Mouse (Mus musculus) stomach, embryonic 14.5 days (tissue): Measurements from ENCODE around the gene Zzef1. TPM values are rescaled to one million over a fixed set of nuclear protein-coding genes. Genes with fewer than 3 reads are reported as not detected.

Source experiments
- ATAC-seq: fragments of 200-750 bp; cut with Nextera tagmentation; 2 replicates; pipeline ENCODE4 v1.8.0; 2017; ENCODE audit warnings: low read depth, moderate TSS enrichment; ENCODE audit not compliant: insufficient number of reproducible peaks, insufficient read depth, low FRiP score
- H3K27ac ChIP-seq: fragments of 300-500 bp; sonication (generic); 2 replicates; pipeline ENCODE4 v1.5.1; 2014; ENCODE audit warnings: mild to moderate bottlenecking, low read length, moderate library complexity, mixed read lengths
- H3K27me3 ChIP-seq: fragments of 300-500 bp; sonication (generic); 2 replicates; pipeline ENCODE4 v1.6.1; 2014; ENCODE audit warnings: low read length, control low read depth, mixed read lengths; ENCODE audit not compliant: control insufficient read depth, insufficient read depth
- H3K36me3 ChIP-seq: fragments of 300-500 bp; sonication (generic); 2 replicates; pipeline ENCODE4 v1.6.1; 2014; ENCODE audit warnings: mild to moderate bottlenecking, control low read depth, low read length, moderate library complexity, mixed read lengths; ENCODE audit not compliant: control insufficient read depth, insufficient read depth
- H3K4me1 ChIP-seq: fragments of 300-500 bp; sonication (generic); 2 replicates; pipeline ENCODE4 v1.6.1; 2014; ENCODE audit warnings: low read length, control low read depth, mixed read lengths; ENCODE audit not compliant: control insufficient read depth, insufficient read depth
- H3K4me2 ChIP-seq: fragments of 300-500 bp; sonication (generic); replicated peaks from 2 replicates; pipeline ENCODE4 v1.6.1; 2014; ENCODE audit warnings: low read depth, low read length, control low read depth
- H3K4me3 ChIP-seq: fragments of 300-500 bp; sonication (generic); 2 replicates; pipeline ENCODE4 v1.5.1; 2014; ENCODE audit warnings: low read depth, low read length, control low read depth
- H3K9ac ChIP-seq: fragments of 300-500 bp; sonication (generic); replicated peaks from 2 replicates; pipeline ENCODE4 v1.6.1; 2014; ENCODE audit warnings: low read depth, mild to moderate bottlenecking, control low read depth, low read length, moderate library complexity, mixed read lengths
- H3K9me3 ChIP-seq: fragments of 300-500 bp; sonication (generic); 2 replicates; pipeline ENCODE4 v1.6.1; 2016; ENCODE audit warnings: low read depth, low read length, control low read depth; ENCODE audit not compliant: control insufficient read depth
- WGBS: fragments of 180-500 bp; shearing (Covaris S2); extraction: QIAGEN DNeasy Blood & Tissue Kit; methylation state at CpG from one replicate; pipeline ENCODE4 v1.1.7; 2014; 5-methylcytosine and 5-hydroxymethylcytosine counted together
- microRNA-seq: library from miRNA; unstranded; fragments of <30 nt; microRNA quantifications from one replicate; pipeline ENCODE4, GENCODE M21; 2016
- polyA plus RNA-seq: library from polyadenylated mRNA; unstranded; fragments of >200 nt; fragmentation: Nextera tagmentation; extraction: Ambion mirVana; gene quantifications from 2 replicates; pipeline ENCODE4 v1.2.1, GENCODE M21; 2014

The Zzef1 gene
- polyA plus RNA-seq, 1 experiment from 2014 or later: 13.8 TPM

DNA sequence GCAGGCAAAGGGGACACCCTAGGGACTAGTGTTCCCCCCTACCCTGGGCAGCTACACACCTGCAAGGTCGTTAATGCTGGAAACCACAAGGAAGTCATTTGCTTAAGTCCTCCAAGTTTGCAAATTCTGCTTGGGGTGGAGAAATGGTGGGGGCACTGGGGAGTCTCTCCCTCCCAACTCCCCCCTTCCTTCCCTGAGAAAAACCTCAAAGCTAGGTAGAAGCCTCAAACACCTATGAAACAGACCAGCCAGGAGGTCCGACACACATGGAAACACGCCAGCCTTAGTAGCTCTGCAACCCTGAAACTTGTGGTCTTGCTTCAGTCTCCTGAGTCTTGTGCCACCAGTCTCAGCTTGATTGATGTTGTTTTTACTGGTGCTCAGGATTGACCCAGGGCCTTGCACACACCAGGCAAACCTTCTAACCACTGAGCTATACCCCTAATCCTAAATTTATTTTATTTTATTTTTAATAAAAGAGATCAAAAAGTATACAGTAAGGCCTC is 167.8 kb downstream of the Zzef1 start:
- ATAC-seq: no peak
- peaks cover 54% of the 10 kb centered on the region for H3K4me1 ChIP-seq
- peak overlapping the region; percentile 77; the same call in 1 of the 2 replicates for H3K27ac ChIP-seq
- no peak overlapping the region for H3K9ac ChIP-seq
- H3K4me2 ChIP-seq: 0 out of 2 replicates have a peak overlapping the region, but pooled peaks have one; percentile 15
- H3K4me3 ChIP-seq: no peak overlapping the region
- no peaks in the 10 kb centered on the region for H3K36me3 ChIP-seq
- peaks cover 8% of the 10 kb centered on the region; the same call in 1 of the 2 replicates for H3K27me3 ChIP-seq
- 37% methylated on average over 3 of the region's 3 CpGs for WGBS
- H3K9me3 ChIP-seq: no peaks in the 10 kb centered on the region

DNA sequence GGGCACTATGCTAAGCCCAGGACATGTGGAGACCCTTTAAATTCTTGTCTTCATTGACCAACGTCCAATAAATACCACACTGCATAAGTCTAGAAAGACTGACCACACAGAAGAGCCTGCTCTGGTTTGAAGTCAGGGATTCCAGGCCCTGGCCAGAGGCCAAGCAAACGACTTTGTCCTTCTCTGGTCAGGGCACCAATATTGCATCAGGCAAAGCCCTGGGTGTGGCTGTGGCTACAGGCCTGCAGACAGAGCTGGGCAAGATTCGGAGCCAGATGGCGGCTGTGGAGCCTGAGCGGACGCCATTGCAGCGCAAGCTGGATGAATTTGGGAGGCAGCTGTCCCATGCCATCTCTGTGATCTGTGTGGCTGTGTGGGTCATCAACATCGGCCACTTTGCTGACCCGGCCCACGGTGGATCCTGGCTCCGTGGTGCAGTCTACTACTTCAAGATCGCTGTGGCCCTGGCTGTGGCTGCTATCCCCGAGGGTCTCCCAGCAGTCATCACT is 179.0 kb downstream of the Zzef1 start:
- H3K4me2 ChIP-seq: no peak overlapping the region
- ATAC-seq: no peak
- H3K9me3 ChIP-seq: no peaks in the 10 kb centered on the region
- H3K27me3 ChIP-seq: no peaks in the 10 kb centered on the region
- H3K9ac ChIP-seq: no peak overlapping the region
- 82% methylated on average over 13 of the region's 13 CpGs for WGBS
- no peak overlapping the region for H3K27ac ChIP-seq
- no peaks in the 10 kb centered on the region for H3K4me1 ChIP-seq
- H3K4me3 ChIP-seq: no peak overlapping the region
- H3K36me3 ChIP-seq: no peaks in the 10 kb centered on the region

Small RNAs within 50 kb of the gene (microRNA-seq; reads per million reads assigned to microRNA genes)
- gene Gm44467: not detected

Other genes starting within 250 kb of the Zzef1 start
- 0.32 TPM in 1 of 2 replicates, not detected in the other for gene Spns3, start 245.7 kb upstream of the Zzef1 start, polyA plus RNA-seq
- gene Ube2g1, start 188.9 kb upstream of the Zzef1 start, polyA plus RNA-seq: 70.1 and 72.5 TPM in 2 replicates
- 36.4 and 40.4 TPM in 2 replicates for gene Ankfy1, start 106.2 kb upstream of the Zzef1 start, polyA plus RNA-seq
- gene Cyb5d2, start 84 bp upstream of the Zzef1 start, polyA plus RNA-seq: 4.1 and 5.3 TPM in 2 replicates
- 16.2 and 17.3 TPM in 2 replicates for gene Atp2a3, start 164.9 kb downstream of the Zzef1 start, polyA plus RNA-seq
- 2.2 and 8.0 TPM in 2 replicates for gene P2rx1, start 202.9 kb downstream of the Zzef1 start, polyA plus RNA-seq
- gene Camkk1, start 222.8 kb downstream of the Zzef1 start, polyA plus RNA-seq: 4.3 and 5.0 TPM in 2 replicates